Mouse (Mus musculus) liver, postnatal 0 days (tissue): ENCODE results near the gene Spon1. TPM values are rescaled to one million over a fixed set of nuclear protein-coding genes. Genes with fewer than 3 reads are reported as not detected.
A peak's percentile ranks its signal among the peaks of the same experiment; 100 is the strongest.

Experiments
- ATAC-seq: fragments of 200-750 bp; cut with Nextera tagmentation; 2 replicates; pipeline ENCODE4 v1.8.0; 2017; ENCODE audit warnings: mild to moderate bottlenecking, moderate library complexity
- DNase-seq: peaks from one replicate; pipeline ENCODE4 v3.0.0-alpha.2; 2016
- H3K27ac ChIP-seq: fragments of 300-500 bp; sonication (generic); 2 replicates; pipeline ENCODE4 v1.5.1; 2014; ENCODE audit warnings: antibody characterized with exemption, moderate library complexity, mild to moderate bottlenecking, low read depth
- H3K27me3 ChIP-seq: fragments of 300-500 bp; sonication (generic); 2 replicates; pipeline ENCODE4 v1.6.1; 2014; ENCODE audit warnings: low read length, control low read depth, mixed read lengths; ENCODE audit not compliant: insufficient read depth
- H3K36me3 ChIP-seq: fragments of 300-500 bp; sonication (generic); replicated peaks from 2 replicates; pipeline ENCODE4 v1.6.1; 2014; ENCODE audit warnings: mild to moderate bottlenecking, control low read depth, low read length, moderate library complexity, mixed read lengths; ENCODE audit not compliant: insufficient read depth
- H3K4me1 ChIP-seq: fragments of 300-500 bp; sonication (generic); 2 replicates; pipeline ENCODE4 v1.6.1; 2014; ENCODE audit warnings: antibody characterized with exemption, mild to moderate bottlenecking, control low read depth; ENCODE audit not compliant: insufficient read depth
- H3K4me2 ChIP-seq: fragments of 300-500 bp; sonication (generic); 2 replicates; pipeline ENCODE4 v1.6.1; 2014; ENCODE audit warnings: low read depth, mild to moderate bottlenecking, low read length, moderate library complexity, mixed read lengths
- H3K4me3 ChIP-seq: fragments of 300-500 bp; sonication (generic); 2 replicates; pipeline ENCODE4 v1.5.1; 2014; ENCODE audit warnings: low read depth, low read length
- H3K9ac ChIP-seq: fragments of 300-500 bp; sonication (generic); replicated peaks from 2 replicates; pipeline ENCODE4 v1.6.1; 2014; ENCODE audit warnings: mild to moderate bottlenecking, moderate library complexity
- H3K9me3 ChIP-seq: fragments of 300-500 bp; sonication (generic); 2 replicates; pipeline ENCODE4 v1.6.1; 2016; ENCODE audit warnings: mild to moderate bottlenecking, control low read depth, low read length, mixed read lengths
- CTCF ChIP-seq: sonication (generic); IDR thresholded peaks from 2 replicates; pipeline ENCODE4 v1.5.1; 2016; ENCODE audit warnings: antibody characterized with exemption, low read depth
- EP300 ChIP-seq: IDR thresholded peaks from 2 replicates; pipeline ENCODE4 v1.6.1; 2016; ENCODE audit warnings: antibody characterized with exemption, low read depth, mild to moderate bottlenecking
- WGBS: fragments of 180-500 bp; shearing (Covaris S2); extraction: QIAGEN DNeasy Blood & Tissue Kit; methylation state at CpG from one replicate; pipeline ENCODE4 v1.1.7; 2014; ENCODE audit not compliant: insufficient replicate concordance; 5-methylcytosine and 5-hydroxymethylcytosine counted together
- polyA plus RNA-seq: library from polyadenylated mRNA; unstranded; fragments of >200 nt; fragmentation: Nextera tagmentation; extraction: Ambion mirVana; gene quantifications from 2 replicates; pipeline ENCODE4 v1.2.1, GENCODE M21; 2015

Gene Spon1
- polyA plus RNA-seq, 1 experiment from 2014 or later: 0.35 TPM

- Histone ChIP-seq H3K27ac (no peak overlapping the region), H3K9me3 (no peaks in the 10 kb centered on the region), H3K4me3 (no peak overlapping the region), H3K4me1 (no peaks in the 10 kb centered on the region), H3K4me2 (no peak overlapping the region), H3K27me3 (no peaks in the 10 kb centered on the region), H3K36me3 (no peaks in the 10 kb centered on the region), H3K9ac (no peak overlapping the region)
- ATAC-seq (no peak), DNase-seq (no peak)
- TF ChIP-seq EP300 (no peak), CTCF (no peak)
- 66% methylated on average over 9 of the region's 9 CpGs for WGBS
These were observed 195.2 kb downstream of the Spon1 start for GRCm38 (mm10) chr7:113960841-113961499.

DNA sequence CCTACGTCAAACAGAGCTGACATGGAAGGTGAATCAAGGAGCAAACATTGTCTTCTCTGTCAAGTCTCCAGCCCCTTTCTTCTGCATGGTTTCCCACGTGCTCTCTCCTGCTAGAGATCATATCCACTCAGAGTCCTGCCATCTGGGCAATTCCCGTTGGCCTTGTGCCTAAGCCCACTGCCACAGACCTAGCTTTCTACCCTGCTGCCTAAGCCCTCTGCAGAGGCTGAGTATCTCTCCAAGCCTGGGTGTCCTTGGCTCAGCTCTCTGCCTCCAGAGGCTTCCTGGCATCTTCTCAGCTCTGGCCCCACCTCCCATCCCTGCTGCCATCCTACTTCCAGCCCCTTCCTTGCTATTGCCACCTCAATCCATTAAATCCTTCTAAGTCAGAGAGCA, 195.7 kb downstream of the Spon1 start:
- no peak overlapping the region for H3K4me2 ChIP-seq
- ATAC-seq (no peak), DNase-seq (no peak)
- TF ChIP-seq EP300: no peak
- no peak for TF ChIP-seq CTCF
- H3K4me1 ChIP-seq: no peaks in the 10 kb centered on the region
- no peak overlapping the region for H3K9ac ChIP-seq
- 73% methylated on average over 3 of the region's 3 CpGs for WGBS
- no peaks in the 10 kb centered on the region for H3K36me3 ChIP-seq
- H3K9me3 ChIP-seq: no peaks in the 10 kb centered on the region
- no peak overlapping the region for H3K4me3 ChIP-seq
- H3K27me3 ChIP-seq: no peaks in the 10 kb centered on the region
- H3K27ac ChIP-seq: no peak overlapping the region

DNA sequence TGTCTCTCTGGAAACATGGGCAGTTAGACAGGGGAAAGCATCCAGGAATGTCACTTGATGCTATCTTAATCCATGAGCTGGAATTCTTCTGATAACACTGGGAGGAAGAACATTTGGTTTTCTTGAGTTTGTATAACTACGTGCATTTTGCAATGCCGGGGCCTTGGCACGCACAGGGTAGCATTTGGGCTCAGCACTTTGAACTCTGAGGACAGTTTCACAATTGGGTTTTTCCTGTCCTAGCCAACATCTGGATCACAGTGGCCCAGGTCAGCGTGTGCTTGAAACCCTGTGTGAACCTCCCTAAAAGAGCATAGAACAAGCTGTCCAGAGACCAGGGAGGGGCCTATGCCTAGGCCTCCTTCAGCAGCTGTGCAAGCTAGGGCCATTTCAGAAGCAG, 196.3 kb downstream of the Spon1 start:
- no peaks in the 10 kb centered on the region for H3K9me3 ChIP-seq
- no peak for TF ChIP-seq CTCF
- TF ChIP-seq EP300: peak; percentile 24; the same call in 1 of the 2 replicates
- no peak overlapping the region for H3K4me3 ChIP-seq
- DNase-seq (no peak), ATAC-seq (no peak)
- no peaks in the 10 kb centered on the region for H3K27me3 ChIP-seq
- 66% methylated on average over 4 of the region's 4 CpGs for WGBS
- no peak overlapping the region for H3K4me2 ChIP-seq
- no peaks in the 10 kb centered on the region for H3K36me3 ChIP-seq
- no peak overlapping the region for H3K27ac ChIP-seq
- no peaks in the 10 kb centered on the region for H3K4me1 ChIP-seq
- H3K9ac ChIP-seq: no peak overlapping the region

DNA sequence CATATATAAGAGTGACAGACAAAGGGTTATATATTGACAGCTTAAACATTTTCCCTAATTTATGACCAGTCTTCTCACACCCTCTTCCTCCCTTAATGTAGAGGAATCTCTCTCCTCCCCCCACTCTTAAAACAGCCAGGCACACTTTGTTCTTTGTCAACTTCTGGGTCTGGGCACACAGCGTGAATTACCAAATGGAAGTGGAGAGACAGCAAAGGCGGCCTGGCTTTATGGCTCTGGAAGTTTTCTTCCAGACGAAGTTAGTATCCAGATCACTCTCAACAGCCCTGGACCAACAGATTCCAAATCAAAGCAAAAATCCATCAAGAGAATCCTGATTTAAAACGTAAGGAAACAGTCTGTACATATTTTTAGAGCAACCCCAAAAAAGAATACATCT, 198.0 kb downstream of the Spon1 start:
- Histone ChIP-seq H3K36me3 (no peaks in the 10 kb centered on the region), H3K27me3 (no peaks in the 10 kb centered on the region), H3K4me1 (no peaks in the 10 kb centered on the region), H3K4me3 (no peak overlapping the region), H3K9ac (no peak overlapping the region), H3K27ac (no peak overlapping the region), H3K9me3 (no peaks in the 10 kb centered on the region), H3K4me2 (no peak overlapping the region)
- TF ChIP-seq CTCF: no peak
- TF ChIP-seq EP300: no peak
- DNase-seq (no peak), ATAC-seq (no peak)
- whole genome bisulfite sequencing: 58% methylated on average over 4 of the region's 4 CpGs

DNA sequence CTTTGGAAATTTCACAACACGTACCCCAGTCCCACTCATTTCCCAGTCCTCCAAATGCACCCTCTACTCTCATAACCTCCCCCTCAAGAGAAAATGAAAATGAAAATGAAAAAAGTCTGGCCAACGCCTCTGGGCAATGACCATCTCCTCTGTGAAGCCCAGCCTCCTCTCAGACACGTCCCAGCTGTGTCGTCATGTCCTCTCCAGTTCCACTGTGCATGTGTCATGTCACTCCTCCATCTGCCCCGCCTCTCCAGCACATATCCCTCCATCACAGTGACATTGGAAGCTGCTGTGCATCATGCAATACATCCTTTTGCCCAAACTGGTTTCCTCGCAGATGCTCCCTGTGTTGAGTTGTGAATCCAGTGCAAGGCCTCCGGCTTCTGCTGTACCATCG, 199.8 kb downstream of the Spon1 start:
- Histone ChIP-seq H3K27me3 (no peaks in the 10 kb centered on the region), H3K4me2 (no peak overlapping the region), H3K9ac (no peak overlapping the region), H3K4me1 (no peaks in the 10 kb centered on the region), H3K9me3 (no peaks in the 10 kb centered on the region), H3K36me3 (no peaks in the 10 kb centered on the region), H3K4me3 (no peak overlapping the region), H3K27ac (no peak overlapping the region)
- ATAC-seq (no peak), DNase-seq (no peak)
- 76% methylated on average over 8 of the region's 8 CpGs for WGBS
- TF ChIP-seq CTCF: no peak
- TF ChIP-seq EP300: no peak

DNA sequence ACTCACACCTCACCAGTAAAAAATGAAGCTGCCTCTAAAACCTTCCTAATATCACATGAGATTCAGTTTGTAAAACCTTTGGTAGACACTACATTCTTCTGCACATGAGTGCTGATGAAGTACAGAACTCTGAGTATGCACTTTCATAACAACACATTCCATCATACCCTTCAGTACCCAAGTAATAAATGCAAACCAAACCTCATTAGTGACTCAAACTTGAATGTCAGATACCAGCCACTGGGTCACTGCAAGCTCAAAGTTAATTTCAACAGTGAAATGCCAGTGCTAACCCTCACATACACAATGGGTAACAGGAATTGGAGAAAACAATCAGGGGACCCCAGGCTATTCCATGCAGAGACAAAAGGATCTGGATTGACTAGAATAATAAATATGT, 203.4 kb downstream of the Spon1 start:
- ATAC-seq (no peak), DNase-seq (no peak)
- Histone ChIP-seq H3K36me3 (no peaks in the 10 kb centered on the region), H3K27ac (no peak overlapping the region), H3K9me3 (peaks cover 2% of the 10 kb centered on the region; the same call in 1 of the 2 replicates), H3K9ac (no peak overlapping the region), H3K4me2 (no peak overlapping the region), H3K27me3 (no peaks in the 10 kb centered on the region), H3K4me1 (no peaks in the 10 kb centered on the region), H3K4me3 (no peak overlapping the region)
- TF ChIP-seq EP300: no peak
- no peak for TF ChIP-seq CTCF

- ATAC-seq: no peak
- Histone ChIP-seq H3K27me3 (no peaks in the 10 kb centered on the region), H3K27ac (no peak overlapping the region), H3K4me1 (no peaks in the 10 kb centered on the region), H3K9ac (no peak overlapping the region), H3K4me3 (no peak overlapping the region), H3K9me3 (peaks cover 2% of the 10 kb centered on the region; the same call in 1 of the 2 replicates), H3K4me2 (no peak overlapping the region), H3K36me3 (no peaks in the 10 kb centered on the region)
- TF ChIP-seq CTCF (no peak), EP300 (no peak)
- WGBS: 71% methylated on average over 4 of the region's 4 CpGs
- DNase-seq: no peak
These were observed 206.7 kb downstream of the Spon1 start for GRCm38 (mm10) chr7:113972536-113972935.
